Mouse (Mus musculus) olfactory bulb, adult 2 months (tissue): ENCODE results near the gene Col23a1. TPM values are rescaled to one million over a fixed set of nuclear protein-coding genes. Genes with fewer than 3 reads are reported as not detected.
A peak's percentile ranks its signal among the peaks of the same experiment; 100 is the strongest.

Source experiments
- H3K27ac ChIP-seq: fragments of 200-500 bp; 2 replicates; pipeline ENCODE4 v1.5.1; 2012; ENCODE audit warnings: low read depth, low read length; ENCODE audit not compliant: insufficient read depth
- H3K4me1 ChIP-seq: fragments of 200-500 bp; 2 replicates; pipeline ENCODE4 v1.6.1; 2012; ENCODE audit warnings: low read length; ENCODE audit not compliant: control insufficient read depth, insufficient read depth
- H3K4me3 ChIP-seq: fragments of 200-500 bp; 2 replicates; pipeline ENCODE4 v1.5.1; 2012; ENCODE audit warnings: mild to moderate bottlenecking, low read depth, low read length, moderate library complexity; ENCODE audit not compliant: insufficient read depth
- CTCF ChIP-seq: fragments of 200-500 bp; IDR thresholded peaks from 2 replicates; pipeline ENCODE4 v1.5.1; 2012; ENCODE audit warnings: low read depth, mild to moderate bottlenecking, low read length, moderate library complexity; ENCODE audit not compliant: insufficient read depth
- POLR2A ChIP-seq: fragments of 200-500 bp; IDR thresholded peaks from 2 replicates; pipeline ENCODE4 v1.6.1; 2012; ENCODE audit warnings: mild to moderate bottlenecking, low read depth, low read length, moderate library complexity; ENCODE audit not compliant: insufficient read depth
- WGBS: fragments of 180-500 bp; shearing (Covaris S2); methylation state at CpG from one replicate; pipeline ENCODE4 v1.1.7; 2018; 5-methylcytosine and 5-hydroxymethylcytosine counted together
- polyA plus RNA-seq: library from polyadenylated mRNA; stranded (reverse); fragments of >200 nt; gene quantifications from 2 replicates; pipeline ENCODE4 v1.2.4, GENCODE M21; 2012; ENCODE audit warnings: low replicate concordance; ENCODE audit not compliant: missing spikeins, insufficient read depth, insufficient read length

Col23a1 gene
- polyA plus RNA-seq, 1 experiment = not detected

GRCm38 (mm10) chr11:51521440-51521839 lies 231.7 kb downstream of the Col23a1 start:
- H3K4me3 ChIP-seq = no peak overlapping the region
- WGBS = 87% methylated on average over 3 of the region's 3 CpGs

GRCm38 (mm10) chr11:51523215-51523614 lies 233.5 kb downstream of the Col23a1 start:
- no peak overlapping the region for H3K27ac ChIP-seq
- peaks cover 9% of the 10 kb centered on the region for H3K4me1 ChIP-seq
- no peak overlapping the region for H3K4me3 ChIP-seq
- TF ChIP-seq POLR2A = no peak
- no peak for TF ChIP-seq CTCF

More at GRCm38 (mm10) chr11:51521440-51521839, 231.7 kb downstream of the Col23a1 start:
- Histone ChIP-seq H3K27ac (no peak overlapping the region), H3K4me1 (peaks cover 4% of the 10 kb centered on the region)
- TF ChIP-seq CTCF (no peak), POLR2A (no peak)

GRCm38 (mm10) chr11:51523625-51524024 lies 233.9 kb downstream of the Col23a1 start:
- Histone ChIP-seq H3K4me1 (peaks cover 9% of the 10 kb centered on the region), H3K27ac (no peak overlapping the region), H3K4me3 (no peak overlapping the region)
- no peak for TF ChIP-seq CTCF
- no peak for TF ChIP-seq POLR2A
- WGBS = 87% methylated on average over 9 of the region's 9 CpGs

GRCm38 (mm10) chr11:51526631-51527161 lies 237.0 kb downstream of the Col23a1 start:
- peaks cover 6% of the 10 kb centered on the region for H3K4me1 ChIP-seq
- WGBS = 54% methylated on average over 14 of the region's 14 CpGs
- TF ChIP-seq POLR2A (no peak), CTCF (no peak)
- H3K4me3 ChIP-seq = no peak overlapping the region
- no peak overlapping the region for H3K27ac ChIP-seq

- no peak for TF ChIP-seq POLR2A
- no peak for TF ChIP-seq CTCF
- no peak overlapping the region for H3K4me3 ChIP-seq
- 62% methylated on average over 11 of the region's 11 CpGs for WGBS
- 0 out of 2 replicates have a peak, but pooled peaks cover 3% of the 10 kb centered on the region for H3K4me1 ChIP-seq
- H3K27ac ChIP-seq = no peak overlapping the region
Measured at GRCm38 (mm10) chr11:51533128-51533533, 243.4 kb downstream of the Col23a1 start.

- peaks cover 7% of the 10 kb centered on the region for H3K4me1 ChIP-seq
- 30% methylated on average over 2 of the region's 2 CpGs for WGBS
- TF ChIP-seq POLR2A = no peak
- no peak for TF ChIP-seq CTCF
- H3K4me3 ChIP-seq = no peak overlapping the region
- no peak overlapping the region for H3K27ac ChIP-seq
Measured at GRCm38 (mm10) chr11:51534314-51534713, 244.6 kb downstream of the Col23a1 start.

GRCm38 (mm10) chr11:51538388-51538787 lies 248.7 kb downstream of the Col23a1 start:
- H3K4me3 ChIP-seq = no peak overlapping the region
- no peak overlapping the region for H3K27ac ChIP-seq
- 67% methylated on average over 7 of the region's 7 CpGs for WGBS
- peaks cover 9% of the 10 kb centered on the region for H3K4me1 ChIP-seq
- TF ChIP-seq POLR2A (no peak), CTCF (no peak)

- Histone ChIP-seq H3K27ac (no peak overlapping the region), H3K4me1 (peaks cover 11% of the 10 kb centered on the region), H3K4me3 (no peak overlapping the region)
- WGBS = 56% methylated on average over 13 of the region's 13 CpGs
- TF ChIP-seq CTCF (no peak), POLR2A (no peak)
Measured at GRCm38 (mm10) chr11:51538919-51539758, 249.4 kb downstream of the Col23a1 start.

- 12% methylated on average over 10 of the region's 10 CpGs for WGBS
- Histone ChIP-seq H3K4me1 (peaks cover 11% of the 10 kb centered on the region), H3K4me3 (no peak overlapping the region), H3K27ac (no peak overlapping the region)
- TF ChIP-seq CTCF = peak; percentile 72
- no peak for TF ChIP-seq POLR2A
Measured at GRCm38 (mm10) chr11:51539759-51540282, 250.1 kb downstream of the Col23a1 start.
